Mouse (Mus musculus) forebrain, embryonic 15.5 days (tissue): ENCODE results near the gene Pbx1. TPM values are rescaled to one million over a fixed set of nuclear protein-coding genes. Genes with fewer than 3 reads are reported as not detected.
A peak's percentile ranks its signal among the peaks of the same experiment; 100 is the strongest.

ENCODE experiments used
- ATAC-seq: fragments of 200-750 bp; cut with Nextera tagmentation; replicated peaks from 2 replicates; pipeline ENCODE4 v1.8.0; 2017; ENCODE audit warnings: mild to moderate bottlenecking, moderate TSS enrichment, moderate library complexity
- H3K27ac ChIP-seq: fragments of 300-500 bp; sonication (generic); replicated peaks from 2 replicates; pipeline ENCODE4 v1.5.1; 2015; ENCODE audit warnings: mild to moderate bottlenecking, inconsistent platforms
- H3K27me3 ChIP-seq: fragments of 300-500 bp; sonication (generic); 2 replicates; pipeline ENCODE4 v1.6.1; 2015; ENCODE audit warnings: inconsistent platforms
- H3K36me3 ChIP-seq: fragments of 300-500 bp; sonication (generic); 2 replicates; pipeline ENCODE4 v1.6.1; 2015; ENCODE audit warnings: mild to moderate bottlenecking, inconsistent platforms
- H3K4me1 ChIP-seq: fragments of 300-500 bp; sonication (generic); 2 replicates; pipeline ENCODE4 v1.6.1; 2015; ENCODE audit warnings: inconsistent platforms
- H3K4me2 ChIP-seq: fragments of 300-500 bp; sonication (generic); replicated peaks from 2 replicates; pipeline ENCODE4 v1.6.1; 2015; ENCODE audit warnings: mild to moderate bottlenecking, inconsistent platforms
- H3K4me3 ChIP-seq: fragments of 300-500 bp; sonication (generic); 2 replicates; pipeline ENCODE4 v1.5.1; 2015; ENCODE audit warnings: mild to moderate bottlenecking, inconsistent platforms
- H3K9ac ChIP-seq: fragments of 300-500 bp; sonication (generic); replicated peaks from 2 replicates; pipeline ENCODE4 v1.6.1; 2015; ENCODE audit warnings: mild to moderate bottlenecking, inconsistent platforms
- H3K9me3 ChIP-seq: fragments of 300-500 bp; sonication (generic); 2 replicates; pipeline ENCODE4 v1.6.1; 2016; ENCODE audit warnings: inconsistent platforms
- WGBS: fragments of 180-500 bp; shearing (Covaris S2); methylation state at CpG from one replicate; pipeline ENCODE4 v1.1.7; 2015; ENCODE audit warnings: mixed read lengths; 5-methylcytosine and 5-hydroxymethylcytosine counted together
- polyA plus RNA-seq: library from polyadenylated mRNA; unstranded; fragments of >200 nt; fragmentation: Nextera tagmentation; extraction: Ambion mirVana; gene quantifications from 2 replicates; pipeline ENCODE4 v1.2.1, GENCODE M21; 2015

Gene Pbx1
- polyA plus RNA-seq, 1 experiment from 2014 or later = 90.5 TPM

DNA sequence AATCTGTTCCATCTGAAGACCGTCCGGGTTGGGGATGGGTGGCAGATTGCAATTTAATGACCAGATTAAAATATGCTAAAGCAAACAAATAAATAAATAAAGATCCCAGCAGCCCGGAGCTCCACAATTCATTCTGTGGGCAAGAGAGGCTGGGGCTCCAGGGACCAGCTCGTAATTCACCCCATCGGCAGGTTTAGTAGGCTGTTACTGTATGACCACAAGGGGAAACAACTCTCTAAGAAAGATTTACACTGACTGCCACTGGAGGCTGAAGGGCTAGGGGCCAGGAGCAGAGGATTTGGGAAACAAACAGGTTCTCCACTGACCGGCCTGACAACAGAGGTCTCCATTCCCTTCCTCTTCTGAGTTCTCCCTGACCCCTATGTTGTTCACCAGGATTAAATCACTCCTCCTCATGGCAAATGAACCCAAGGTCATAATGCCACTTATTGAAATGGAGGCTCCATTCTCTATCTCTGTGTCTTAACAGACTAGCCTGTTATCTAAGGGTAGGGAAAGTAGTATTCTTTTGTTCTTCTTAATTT lies 292.9 kb downstream of the Pbx1 start:
- Histone ChIP-seq H3K4me2 (no peak overlapping the region), H3K36me3 (no peaks in the 10 kb centered on the region), H3K4me1 (no peaks in the 10 kb centered on the region), H3K4me3 (no peak overlapping the region), H3K27me3 (no peaks in the 10 kb centered on the region), H3K9ac (no peak overlapping the region), H3K27ac (no peak overlapping the region), H3K9me3 (no peaks in the 10 kb centered on the region)
- WGBS = 89% methylated on average over 6 of the region's 6 CpGs
- no peak for ATAC-seq

DNA sequence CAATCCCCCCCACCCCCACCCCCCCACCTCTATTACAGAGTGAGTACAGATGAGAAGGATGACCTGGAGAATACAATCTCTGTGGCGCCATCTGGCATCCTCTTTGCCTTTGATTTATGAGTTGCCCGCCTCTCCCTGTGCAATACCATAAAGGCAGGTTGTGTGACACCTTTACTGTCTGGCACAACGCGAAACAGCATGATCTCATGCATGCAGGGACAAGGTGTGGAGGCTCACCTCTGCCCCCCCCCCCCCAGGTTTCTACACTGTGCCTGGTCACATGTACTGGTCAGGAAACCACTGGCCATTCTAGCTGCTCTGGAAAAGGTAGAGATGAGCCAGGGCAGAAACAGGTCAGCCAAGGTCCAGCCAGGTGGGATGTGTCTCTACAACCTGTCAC lies 293.4 kb downstream of the Pbx1 start:
- no peaks in the 10 kb centered on the region for H3K9me3 ChIP-seq
- no peak overlapping the region for H3K27ac ChIP-seq
- no peaks in the 10 kb centered on the region for H3K4me1 ChIP-seq
- no peak for ATAC-seq
- no peak overlapping the region for H3K4me2 ChIP-seq
- 88% methylated on average over 4 of the region's 4 CpGs for WGBS
- H3K27me3 ChIP-seq = no peaks in the 10 kb centered on the region
- no peaks in the 10 kb centered on the region for H3K36me3 ChIP-seq
- H3K4me3 ChIP-seq = no peak overlapping the region
- H3K9ac ChIP-seq = no peak overlapping the region

GRCm38 (mm10) chr1:168137890-168138289 lies 294.2 kb downstream of the Pbx1 start:
- no peak overlapping the region for H3K4me2 ChIP-seq
- 96% methylated on average over 5 of the region's 5 CpGs for WGBS
- no peaks in the 10 kb centered on the region for H3K4me1 ChIP-seq
- no peaks in the 10 kb centered on the region for H3K27me3 ChIP-seq
- H3K9ac ChIP-seq = no peak overlapping the region
- ATAC-seq = no peak
- no peaks in the 10 kb centered on the region for H3K36me3 ChIP-seq
- H3K27ac ChIP-seq = no peak overlapping the region
- H3K4me3 ChIP-seq = no peak overlapping the region
- no peaks in the 10 kb centered on the region for H3K9me3 ChIP-seq

GRCm38 (mm10) chr1:168135545-168135944 lies 296.5 kb downstream of the Pbx1 start:
- no peak overlapping the region for H3K4me2 ChIP-seq
- no peaks in the 10 kb centered on the region for H3K4me1 ChIP-seq
- no peak overlapping the region for H3K27ac ChIP-seq
- 67% methylated on average over 7 of the region's 7 CpGs for WGBS
- no peak overlapping the region for H3K4me3 ChIP-seq
- no peaks in the 10 kb centered on the region for H3K9me3 ChIP-seq
- ATAC-seq = no peak
- no peak overlapping the region for H3K9ac ChIP-seq
- no peaks in the 10 kb centered on the region for H3K36me3 ChIP-seq
- no peaks in the 10 kb centered on the region for H3K27me3 ChIP-seq

DNA sequence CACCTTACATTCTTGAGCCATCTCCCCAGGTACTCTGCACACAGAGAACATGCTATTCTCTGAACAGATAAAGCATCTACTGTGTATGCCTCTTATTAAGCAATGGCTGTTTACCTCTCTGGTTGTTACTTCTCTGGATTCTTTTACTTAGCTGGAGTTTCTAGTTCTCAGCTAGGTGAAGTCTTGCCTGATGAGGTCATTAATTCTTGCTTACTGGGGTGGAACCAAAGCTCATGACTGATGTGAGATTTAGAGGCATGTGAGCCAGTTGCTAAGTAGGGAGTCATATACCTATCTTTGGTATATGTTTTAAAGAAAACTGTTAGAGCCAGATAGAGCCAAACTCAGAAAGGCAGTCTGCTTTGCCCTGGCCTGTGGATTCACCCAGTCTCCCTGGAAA lies 298.4 kb downstream of the Pbx1 start:
- Histone ChIP-seq H3K27me3 (no peaks in the 10 kb centered on the region), H3K9me3 (no peaks in the 10 kb centered on the region), H3K4me2 (no peak overlapping the region), H3K36me3 (no peaks in the 10 kb centered on the region), H3K4me1 (no peaks in the 10 kb centered on the region), H3K9ac (no peak overlapping the region), H3K4me3 (no peak overlapping the region), H3K27ac (no peak overlapping the region)
- ATAC-seq = no peak

GRCm38 (mm10) chr1:168128004-168128403 lies 304.1 kb downstream of the Pbx1 start:
- Histone ChIP-seq H3K4me3 (no peak overlapping the region), H3K27ac (no peak overlapping the region), H3K9me3 (no peaks in the 10 kb centered on the region), H3K9ac (no peak overlapping the region), H3K4me2 (no peak overlapping the region), H3K27me3 (no peaks in the 10 kb centered on the region), H3K36me3 (no peaks in the 10 kb centered on the region), H3K4me1 (peaks cover 9% of the 10 kb centered on the region)
- ATAC-seq = no peak
- 47% methylated on average over 4 of the region's 4 CpGs for WGBS

DNA sequence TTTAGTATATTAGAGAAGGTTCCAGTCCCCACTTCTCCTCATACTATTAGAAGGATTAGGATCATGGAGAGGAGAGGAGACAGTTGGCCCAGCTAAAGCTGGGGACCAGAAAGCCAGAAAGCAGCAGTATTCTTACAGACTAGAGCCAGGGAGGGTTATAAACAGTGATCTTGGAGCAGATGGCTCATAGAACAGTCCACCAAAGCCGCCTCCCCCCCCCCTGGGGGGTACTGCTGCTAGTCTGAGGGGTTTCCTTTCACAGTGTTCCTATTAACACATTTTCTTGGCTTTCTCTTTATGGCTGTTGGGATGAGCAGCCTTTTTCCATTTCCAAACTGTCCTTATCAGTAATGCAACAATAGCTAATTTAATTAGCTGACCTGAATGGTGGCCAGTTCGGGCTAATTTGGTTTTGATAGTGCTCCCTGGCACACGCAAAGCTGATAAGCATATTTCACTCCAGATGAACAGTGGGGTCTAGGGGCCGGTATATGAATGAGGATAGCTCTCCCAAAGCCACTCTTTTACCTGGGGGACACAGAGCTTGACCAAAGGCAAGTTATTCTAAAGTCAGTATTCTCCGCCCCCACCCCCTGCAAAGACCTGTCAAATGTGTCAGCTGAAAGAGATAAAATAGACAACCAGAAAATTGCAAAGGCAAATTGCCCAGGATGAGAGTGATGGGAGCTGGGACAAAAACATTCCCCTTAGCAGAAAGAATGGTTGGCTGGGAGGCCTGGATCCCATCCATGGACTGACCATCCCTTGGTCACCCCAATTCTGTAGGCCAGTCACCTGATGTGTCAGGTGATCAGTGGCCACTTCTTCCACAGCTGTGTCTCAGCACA lies 307.2 kb downstream of the Pbx1 start:
- WGBS = 59% methylated on average over 5 of the region's 5 CpGs
- ATAC-seq = peak; percentile 80
- no peak overlapping the region for H3K4me3 ChIP-seq

GRCm38 (mm10) chr1:168118077-168118476 lies 314.0 kb downstream of the Pbx1 start:
- H3K4me2 ChIP-seq = no peak overlapping the region
- 94% methylated on average over 5 of the region's 5 CpGs for WGBS
- no peaks in the 10 kb centered on the region for H3K27me3 ChIP-seq
- no peaks in the 10 kb centered on the region for H3K9me3 ChIP-seq
- no peak for ATAC-seq
- H3K27ac ChIP-seq = no peak overlapping the region
- no peak overlapping the region for H3K4me3 ChIP-seq
- H3K36me3 ChIP-seq = no peaks in the 10 kb centered on the region
- no peaks in the 10 kb centered on the region for H3K4me1 ChIP-seq
- no peak overlapping the region for H3K9ac ChIP-seq

More for the DNA sequence above, 307.2 kb downstream of the Pbx1 start:
- no peaks in the 10 kb centered on the region for H3K36me3 ChIP-seq
- peaks cover 9% of the 10 kb centered on the region for H3K4me1 ChIP-seq
- H3K27me3 ChIP-seq = no peaks in the 10 kb centered on the region
- H3K4me2 ChIP-seq = no peak overlapping the region
- H3K9ac ChIP-seq = no peak overlapping the region
- no peak overlapping the region for H3K27ac ChIP-seq
- H3K9me3 ChIP-seq = no peaks in the 10 kb centered on the region

GRCm38 (mm10) chr1:168117367-168117766 lies 314.7 kb downstream of the Pbx1 start:
- H3K4me3 ChIP-seq = no peak overlapping the region
- H3K4me2 ChIP-seq = no peak overlapping the region
- no peak for ATAC-seq
- H3K4me1 ChIP-seq = no peaks in the 10 kb centered on the region
- 50% methylated on average over 4 of the region's 4 CpGs for WGBS
- H3K9me3 ChIP-seq = no peaks in the 10 kb centered on the region
- no peak overlapping the region for H3K9ac ChIP-seq
- no peak overlapping the region for H3K27ac ChIP-seq
- no peaks in the 10 kb centered on the region for H3K36me3 ChIP-seq
- no peaks in the 10 kb centered on the region for H3K27me3 ChIP-seq

- Histone ChIP-seq H3K27ac (no peak overlapping the region), H3K4me3 (no peak overlapping the region), H3K27me3 (no peaks in the 10 kb centered on the region), H3K4me1 (no peaks in the 10 kb centered on the region), H3K9me3 (no peaks in the 10 kb centered on the region), H3K4me2 (no peak overlapping the region), H3K9ac (no peak overlapping the region), H3K36me3 (no peaks in the 10 kb centered on the region)
- WGBS = 90% methylated on average over 8 of the region's 8 CpGs
- no peak for ATAC-seq
Measured at GRCm38 (mm10) chr1:168109797-168110196, 322.3 kb downstream of the Pbx1 start.

GRCm38 (mm10) chr1:168103821-168104220 lies 328.2 kb downstream of the Pbx1 start:
- Histone ChIP-seq H3K4me1 (no peaks in the 10 kb centered on the region), H3K4me2 (no peak overlapping the region), H3K27me3 (no peaks in the 10 kb centered on the region), H3K9ac (no peak overlapping the region), H3K9me3 (no peaks in the 10 kb centered on the region), H3K36me3 (no peaks in the 10 kb centered on the region), H3K27ac (no peak overlapping the region), H3K4me3 (no peak overlapping the region)
- no peak for ATAC-seq
- 71% methylated on average over 2 of the region's 2 CpGs for WGBS

DNA sequence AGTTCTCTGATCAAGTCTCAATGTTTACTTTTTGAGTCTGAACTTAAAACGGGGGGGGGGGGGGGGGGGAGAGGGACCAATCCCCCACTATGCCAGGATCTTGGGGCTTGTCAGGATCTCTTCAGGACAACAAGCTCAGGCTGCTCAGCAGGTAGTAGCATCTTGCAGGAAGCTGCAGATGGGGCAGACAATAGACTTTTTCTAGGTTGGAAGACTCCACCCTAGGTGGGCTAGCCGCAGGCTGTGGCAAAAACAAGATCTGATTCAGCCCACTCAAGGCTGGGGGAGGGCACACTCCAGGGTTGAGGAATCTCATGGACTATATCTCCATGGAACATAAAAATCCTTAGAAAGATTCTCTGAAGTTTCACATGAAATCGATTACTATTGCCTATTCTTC lies 330.6 kb downstream of the Pbx1 start:
- Histone ChIP-seq H3K4me3 (no peak overlapping the region), H3K36me3 (no peaks in the 10 kb centered on the region), H3K9me3 (no peaks in the 10 kb centered on the region), H3K9ac (no peak overlapping the region), H3K27ac (no peak overlapping the region), H3K4me2 (no peak overlapping the region), H3K27me3 (no peaks in the 10 kb centered on the region), H3K4me1 (no peaks in the 10 kb centered on the region)
- no peak for ATAC-seq
- WGBS = 71% methylated on average over 3 of the region's 3 CpGs

- Histone ChIP-seq H3K4me2 (no peak overlapping the region), H3K9ac (no peak overlapping the region), H3K4me1 (peaks cover 7% of the 10 kb centered on the region; the same call in 1 of the 2 replicates), H3K36me3 (no peaks in the 10 kb centered on the region), H3K9me3 (no peaks in the 10 kb centered on the region), H3K4me3 (no peak overlapping the region), H3K27ac (no peak overlapping the region), H3K27me3 (no peaks in the 10 kb centered on the region)
- 62% methylated on average over 2 of the region's 2 CpGs for WGBS
- no peak for ATAC-seq
Measured at GRCm38 (mm10) chr1:168098806-168099205, 333.3 kb downstream of the Pbx1 start.
